Mouse (Mus musculus) lung, postnatal 0 days (tissue): ENCODE results near the gene Ppp6r3.

ENCODE experiments used
- CTCF ChIP-seq: IDR thresholded peaks from 2 replicates; pipeline ENCODE4 v1.5.1; 2016; ENCODE audit warnings: antibody characterized with exemption, mild to moderate bottlenecking
- EP300 ChIP-seq: IDR thresholded peaks from 2 replicates; pipeline ENCODE4 v1.6.1; 2016; ENCODE audit warnings: antibody characterized with exemption, mild to moderate bottlenecking, control low read depth

- TF ChIP-seq EP300 = no peak
- no peak for TF ChIP-seq CTCF
Measured at GRCm38 (mm10) chr19:3542591-3542990, 33.0 kb downstream of the Ppp6r3 start.
